Mouse (Mus musculus) megakaryocyte-erythroid progenitor cell, adult 5-6 weeks (primary cell): ENCODE data around the gene Dexi. TPM values are rescaled to one million over a fixed set of nuclear protein-coding genes. Genes with fewer than 3 reads are reported as not detected.

ENCODE experiments used
- ATAC-seq: replicated peaks from 2 replicates; pipeline ENCODE4 v1.8.0; 2016; ENCODE audit warnings: mild to moderate bottlenecking, inconsistent platforms; ENCODE audit not compliant: severe bottlenecking, poor library complexity, low FRiP score, low TSS enrichment
- total RNA-seq, 2 experiments: library from RNA; stranded (forward) in 1 of 2; stranded (reverse) in 1 of 2; fragments of 200-1000, 215-1000 nt in 1 of 2; fragments of >200 nt in 1 of 2; fragmentation: Nextera tagmentation in 1 of 2; gene quantifications; 2 replicates each; pipeline ENCODE4 v1.2.3; 2014 to 2017

The Dexi gene
- total RNA-seq, 2 experiments from 2014 or later: 1.8 to 13.2 TPM

DNA sequence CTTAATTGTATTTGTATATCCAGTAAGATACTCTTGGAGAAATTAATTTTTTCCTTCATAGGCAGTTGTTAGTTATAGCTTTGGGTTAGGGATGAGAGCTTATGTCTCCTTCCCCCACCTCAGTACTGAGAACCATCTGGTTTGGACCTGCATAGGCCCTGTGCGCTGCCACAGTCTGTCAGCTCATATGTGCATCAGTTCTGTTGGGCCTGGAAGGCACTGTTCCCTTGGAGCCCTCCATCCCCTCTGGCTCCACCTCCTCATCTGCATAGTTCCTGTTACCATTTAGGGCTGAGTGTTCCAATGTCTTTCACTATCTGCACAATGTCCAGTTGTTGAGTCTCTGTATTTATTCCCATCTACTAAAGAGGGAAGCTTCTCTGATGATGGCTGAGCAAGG, 74.7 kb downstream of the Dexi start:
- ATAC-seq: no peak

DNA sequence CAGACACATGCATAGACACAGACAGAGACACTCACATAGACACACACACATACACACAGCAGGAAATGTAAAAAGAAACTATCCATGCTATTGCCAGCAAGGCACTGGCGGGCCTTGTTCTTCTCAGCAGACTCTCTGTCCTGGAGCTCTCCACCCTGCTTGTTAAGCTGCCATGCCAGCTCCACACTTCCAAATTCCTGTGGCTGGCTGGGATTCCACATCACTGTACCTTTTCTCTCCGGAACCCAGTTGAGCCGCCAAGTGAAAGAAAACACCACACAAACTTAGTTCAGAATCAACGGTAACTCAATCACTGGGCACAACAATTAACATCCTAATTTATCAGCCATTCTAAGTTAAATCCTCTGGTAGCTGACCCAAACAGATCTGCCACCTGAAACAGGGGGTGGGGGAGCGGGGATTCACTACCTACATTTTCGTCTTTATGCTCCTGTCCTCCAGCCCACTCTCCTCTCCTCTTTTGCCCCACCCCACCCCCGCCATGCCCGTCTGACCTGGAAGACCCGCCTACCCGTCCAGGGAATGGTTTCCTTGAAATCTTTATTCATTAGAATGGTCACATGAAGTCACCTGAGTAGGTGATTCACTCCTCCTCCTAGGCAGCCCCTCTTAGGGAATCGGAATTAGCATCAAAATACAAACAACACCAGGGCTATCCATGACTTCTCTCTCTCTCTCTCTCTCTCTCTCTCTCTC, 75.3 kb downstream of the Dexi start:
- no peak for ATAC-seq

DNA sequence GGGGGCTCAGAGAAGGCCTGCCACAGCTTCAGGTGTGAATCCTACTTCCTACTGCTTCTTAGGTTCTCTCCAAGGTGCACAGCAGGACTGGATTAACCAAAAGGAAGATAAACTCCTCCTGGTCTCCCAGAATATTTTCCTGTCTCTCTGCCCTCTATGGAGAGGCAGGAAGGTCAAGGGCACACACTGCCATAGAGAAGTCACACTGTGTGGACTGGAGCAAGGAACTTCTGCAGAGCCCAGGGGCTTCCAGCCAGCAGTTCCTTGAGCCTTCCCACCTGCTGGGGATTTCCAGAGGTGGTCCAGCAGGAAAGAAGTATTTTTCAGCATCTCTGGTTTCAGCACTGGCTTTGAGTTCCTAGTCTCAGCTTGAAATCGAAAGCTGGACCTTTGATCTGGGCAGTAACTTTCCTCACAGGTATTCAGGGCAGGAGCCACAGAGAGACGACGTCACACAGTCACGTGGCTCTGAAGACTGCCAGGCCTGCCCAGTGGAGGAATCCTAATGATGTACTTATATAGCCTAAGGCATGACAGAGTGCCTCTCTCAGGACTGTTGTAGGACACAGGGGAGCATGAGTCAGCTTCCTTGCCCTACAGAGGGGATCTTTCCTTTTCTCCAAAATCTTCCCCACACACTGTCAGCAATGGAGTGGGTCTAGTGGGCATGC, 77.7 kb downstream of the Dexi start:
- ATAC-seq: no peak

DNA sequence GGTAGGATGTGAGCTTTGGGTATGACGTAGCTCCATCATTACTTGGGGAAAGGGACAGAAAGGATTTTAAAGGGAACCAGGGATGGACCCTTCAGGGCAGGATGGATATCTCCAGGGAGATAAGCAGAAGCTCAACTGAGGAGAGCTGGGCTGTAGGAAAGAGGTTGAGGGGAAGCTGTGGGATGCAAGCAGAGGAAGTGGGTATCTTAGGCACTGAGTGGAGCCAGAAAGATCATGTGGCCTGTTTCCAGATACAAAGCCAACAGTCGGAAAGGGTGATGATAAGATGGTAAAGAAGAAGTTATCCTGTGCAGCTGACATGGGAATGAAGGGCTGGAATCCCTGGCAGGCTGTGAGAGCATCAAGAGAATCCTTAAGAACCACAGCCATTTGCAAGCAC, 81.7 kb downstream of the Dexi start:
- no peak for ATAC-seq

DNA sequence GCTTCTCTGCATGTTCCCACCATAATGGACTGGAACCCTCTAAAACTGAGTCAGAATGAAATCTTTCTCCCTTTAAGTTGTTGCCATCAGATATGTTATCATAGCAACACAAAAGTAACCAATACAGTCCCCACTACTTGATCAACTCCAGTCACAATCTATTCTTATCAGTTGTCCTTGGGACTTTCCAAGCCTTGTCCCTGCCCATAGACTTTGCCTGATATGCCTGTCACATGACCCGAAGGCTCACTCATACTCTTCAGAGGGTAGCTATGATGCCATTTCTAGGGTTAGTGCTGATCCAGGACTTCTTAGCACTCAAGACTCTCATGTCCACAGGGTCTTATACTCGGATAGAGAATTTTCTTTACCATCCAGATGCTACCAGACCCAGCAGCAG, 82.7 kb downstream of the Dexi start:
- ATAC-seq: no peak

DNA sequence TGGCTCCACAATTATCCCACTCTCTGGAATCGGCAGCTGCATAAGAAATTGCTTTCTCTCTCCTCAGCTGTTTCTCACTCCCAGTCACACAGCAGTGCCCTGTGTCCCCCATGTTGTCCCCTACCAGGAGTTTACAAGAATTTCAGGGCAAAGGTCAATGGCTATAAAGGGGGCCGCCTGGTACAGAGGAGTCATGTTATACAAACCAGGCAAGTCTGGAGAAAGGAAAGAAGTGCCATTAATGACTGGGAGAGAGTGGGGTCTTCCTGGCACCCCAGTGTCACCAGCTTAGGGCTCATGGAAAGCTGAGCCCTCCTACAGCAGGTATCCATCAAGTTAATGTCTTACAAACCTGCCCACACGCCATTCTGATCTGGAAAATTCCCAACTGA, 88.3 kb downstream of the Dexi start:
- no peak for ATAC-seq

DNA sequence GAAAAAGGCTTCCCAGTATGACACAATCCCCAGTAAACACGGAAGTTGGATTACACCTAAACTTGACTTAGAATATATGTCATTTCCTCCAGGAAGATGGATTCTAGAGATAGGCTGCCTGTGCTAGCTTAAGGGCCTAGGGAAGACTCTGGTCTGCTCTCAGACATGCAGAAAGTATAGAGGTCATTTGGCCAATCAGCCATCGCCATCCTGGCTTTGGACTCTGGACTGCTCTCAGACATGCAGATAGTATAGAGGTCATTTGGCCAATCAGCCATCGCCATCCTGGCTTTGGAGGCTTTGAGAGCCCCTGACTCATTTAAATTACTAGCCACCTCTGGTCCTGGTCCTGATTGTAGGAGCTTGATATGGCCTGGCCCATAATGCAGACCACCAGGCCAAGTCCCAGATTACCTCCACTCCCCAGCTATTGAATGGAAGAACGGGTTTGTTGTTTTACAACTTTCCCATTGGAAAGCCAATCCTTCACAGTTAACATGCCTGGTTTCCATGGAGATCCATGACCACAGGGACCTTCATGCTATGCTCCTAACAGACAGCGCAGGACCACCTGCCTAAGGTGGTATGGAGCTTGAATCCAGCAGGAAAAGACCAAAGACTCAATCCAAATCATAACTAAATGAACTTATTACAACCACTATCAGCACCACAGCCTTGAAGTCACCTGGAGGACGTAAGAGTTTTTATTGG, 88.8 kb downstream of the Dexi start:
- ATAC-seq: no peak

Other genes starting within 250 kb of the Dexi start
- gene Emp2, start 229.1 kb downstream of the Dexi start, total RNA-seq (2014; fragmentation: Nextera tagmentation): not detected in 2 replicates
- gene Emp2, start 229.1 kb downstream of the Dexi start, total RNA-seq (2017): not detected in 2 replicates
- gene Tekt5, start 147.6 kb downstream of the Dexi start, total RNA-seq (2014; fragmentation: Nextera tagmentation): not detected in 2 replicates
- gene Tekt5, start 147.6 kb downstream of the Dexi start, total RNA-seq (2017): 0.19 TPM in 1 of 2 replicates, not detected in the other
- gene Nubp1, start 131.1 kb downstream of the Dexi start, total RNA-seq (2014; fragmentation: Nextera tagmentation): 39.1 and 51.6 TPM in 2 replicates
- gene Nubp1, start 131.1 kb downstream of the Dexi start, total RNA-seq (2017): 46.8 and 51.8 TPM in 2 replicates
- gene Tvp23a, start 95.7 kb downstream of the Dexi start, total RNA-seq (2014; fragmentation: Nextera tagmentation): not detected in 2 replicates
- 0.30 TPM in 1 of 2 replicates, not detected in the other for gene Tvp23a, start 95.7 kb downstream of the Dexi start, total RNA-seq (2017)
- gene Ciita, start 63.0 kb downstream of the Dexi start, total RNA-seq (2014; fragmentation: Nextera tagmentation): 1.8 TPM in 1 of 2 replicates, not detected in the other
- 0.70 and 1.3 TPM in 2 replicates for gene Ciita, start 63.0 kb downstream of the Dexi start, total RNA-seq (2017)
- 13.2 and 20.9 TPM in 2 replicates for gene Clec16a, start 2.3 kb upstream of the Dexi start, total RNA-seq (2014; fragmentation: Nextera tagmentation)
- 6.3 and 13.6 TPM in 2 replicates for gene Clec16a, start 2.3 kb upstream of the Dexi start, total RNA-seq (2017)
- gene Socs1, start 242.5 kb upstream of the Dexi start, total RNA-seq (2014; fragmentation: Nextera tagmentation): 0.39 and 1.4 TPM in 2 replicates
- gene Socs1, start 242.5 kb upstream of the Dexi start, total RNA-seq (2017): 0.80 and 1.1 TPM in 2 replicates
- gene Tnp2, start 245.6 kb upstream of the Dexi start, total RNA-seq (2014; fragmentation: Nextera tagmentation): not detected in 2 replicates
- gene Tnp2, start 245.6 kb upstream of the Dexi start, total RNA-seq (2017): not detected in 2 replicates
- not detected in 2 replicates for gene Prm3, start 247.9 kb upstream of the Dexi start, total RNA-seq (2014; fragmentation: Nextera tagmentation)
- not detected in 2 replicates for gene Prm3, start 247.9 kb upstream of the Dexi start, total RNA-seq (2017)